Mouse (Mus musculus) liver, postnatal 0 days (tissue): ENCODE results near the gene Ly6f. TPM values are rescaled to one million over a fixed set of nuclear protein-coding genes. Genes with fewer than 3 reads are reported as not detected.

Experiments used
- ATAC-seq: fragments of 200-750 bp; cut with Nextera tagmentation; 2 replicates; pipeline ENCODE4 v1.8.0; 2017; ENCODE audit warnings: mild to moderate bottlenecking, moderate library complexity
- DNase-seq: peaks from one replicate; pipeline ENCODE4 v3.0.0-alpha.2; 2016
- H3K27ac ChIP-seq: fragments of 300-500 bp; sonication (generic); 2 replicates; pipeline ENCODE4 v1.5.1; 2014; ENCODE audit warnings: antibody characterized with exemption, moderate library complexity, mild to moderate bottlenecking, low read depth
- H3K27me3 ChIP-seq: fragments of 300-500 bp; sonication (generic); 2 replicates; pipeline ENCODE4 v1.6.1; 2014; ENCODE audit warnings: low read length, control low read depth, mixed read lengths; ENCODE audit not compliant: insufficient read depth
- H3K36me3 ChIP-seq: fragments of 300-500 bp; sonication (generic); replicated peaks from 2 replicates; pipeline ENCODE4 v1.6.1; 2014; ENCODE audit warnings: mild to moderate bottlenecking, control low read depth, low read length, moderate library complexity, mixed read lengths; ENCODE audit not compliant: insufficient read depth
- H3K4me1 ChIP-seq: fragments of 300-500 bp; sonication (generic); 2 replicates; pipeline ENCODE4 v1.6.1; 2014; ENCODE audit warnings: antibody characterized with exemption, mild to moderate bottlenecking, control low read depth; ENCODE audit not compliant: insufficient read depth
- H3K4me2 ChIP-seq: fragments of 300-500 bp; sonication (generic); 2 replicates; pipeline ENCODE4 v1.6.1; 2014; ENCODE audit warnings: low read depth, mild to moderate bottlenecking, low read length, moderate library complexity, mixed read lengths
- H3K4me3 ChIP-seq: fragments of 300-500 bp; sonication (generic); 2 replicates; pipeline ENCODE4 v1.5.1; 2014; ENCODE audit warnings: low read depth, low read length
- H3K9ac ChIP-seq: fragments of 300-500 bp; sonication (generic); replicated peaks from 2 replicates; pipeline ENCODE4 v1.6.1; 2014; ENCODE audit warnings: mild to moderate bottlenecking, moderate library complexity
- H3K9me3 ChIP-seq: fragments of 300-500 bp; sonication (generic); 2 replicates; pipeline ENCODE4 v1.6.1; 2016; ENCODE audit warnings: mild to moderate bottlenecking, control low read depth, low read length, mixed read lengths
- CTCF ChIP-seq: sonication (generic); IDR thresholded peaks from 2 replicates; pipeline ENCODE4 v1.5.1; 2016; ENCODE audit warnings: antibody characterized with exemption, low read depth
- EP300 ChIP-seq: IDR thresholded peaks from 2 replicates; pipeline ENCODE4 v1.6.1; 2016; ENCODE audit warnings: antibody characterized with exemption, low read depth, mild to moderate bottlenecking
- WGBS: fragments of 180-500 bp; shearing (Covaris S2); extraction: QIAGEN DNeasy Blood & Tissue Kit; methylation state at CpG from one replicate; pipeline ENCODE4 v1.1.7; 2014; ENCODE audit not compliant: insufficient replicate concordance; 5-methylcytosine and 5-hydroxymethylcytosine counted together
- polyA plus RNA-seq: library from polyadenylated mRNA; unstranded; fragments of >200 nt; fragmentation: Nextera tagmentation; extraction: Ambion mirVana; gene quantifications from 2 replicates; pipeline ENCODE4 v1.2.1, GENCODE M21; 2015

Gene Ly6f
- polyA plus RNA-seq, 1 experiment from 2014 or later, result not detected

- H3K9me3 ChIP-seq, result no peaks in the 10 kb centered on the region
- TF ChIP-seq EP300, result no peak
- no peak for TF ChIP-seq CTCF
- H3K9ac ChIP-seq, result no peak overlapping the region
- no peak for DNase-seq
- ATAC-seq, result no peak; the same call in 1 of the 2 replicates
- no peaks in the 10 kb centered on the region for H3K36me3 ChIP-seq
- peak overlapping the region; percentile 39; the same call in 1 of the 2 replicates for H3K27ac ChIP-seq
- no peaks in the 10 kb centered on the region for H3K4me1 ChIP-seq
- H3K4me2 ChIP-seq, result no peak overlapping the region
- WGBS, result 93% methylated on average over 1 of the region's 1 CpGs
- H3K4me3 ChIP-seq, result no peak overlapping the region
- no peaks in the 10 kb centered on the region for H3K27me3 ChIP-seq
Measured at GRCm38 (mm10) chr15:75309946-75310345, 41.7 kb downstream of the Ly6f start.

- Histone ChIP-seq H3K4me1 (no peaks in the 10 kb centered on the region), H3K9ac (no peak overlapping the region), H3K9me3 (no peaks in the 10 kb centered on the region), H3K4me2 (no peak overlapping the region), H3K27ac (no peak overlapping the region), H3K27me3 (no peaks in the 10 kb centered on the region), H3K4me3 (no peak overlapping the region), H3K36me3 (no peaks in the 10 kb centered on the region)
- ATAC-seq (no peak), DNase-seq (no peak)
- no peak for TF ChIP-seq EP300
- TF ChIP-seq CTCF, result no peak
- 79% methylated on average over 2 of the region's 2 CpGs for WGBS
Measured at GRCm38 (mm10) chr15:75314421-75314820, 46.2 kb downstream of the Ly6f start.

- no peak overlapping the region for H3K4me2 ChIP-seq
- H3K4me3 ChIP-seq, result no peak overlapping the region
- no peaks in the 10 kb centered on the region for H3K4me1 ChIP-seq
- TF ChIP-seq CTCF (peak; percentile 60), EP300 (no peak)
- 49% methylated on average over 2 of the region's 2 CpGs for WGBS
- no peaks in the 10 kb centered on the region for H3K9me3 ChIP-seq
- no peak for ATAC-seq
- no peaks in the 10 kb centered on the region for H3K36me3 ChIP-seq
- no peak for DNase-seq
- H3K27me3 ChIP-seq, result no peaks in the 10 kb centered on the region
- H3K9ac ChIP-seq, result no peak overlapping the region
- H3K27ac ChIP-seq, result no peak overlapping the region
Measured at GRCm38 (mm10) chr15:75317255-75317654, 49.0 kb downstream of the Ly6f start.

- no peak for ATAC-seq
- no peak overlapping the region for H3K4me2 ChIP-seq
- WGBS, result 78% methylated on average over 3 of the region's 3 CpGs
- no peaks in the 10 kb centered on the region for H3K36me3 ChIP-seq
- no peaks in the 10 kb centered on the region for H3K27me3 ChIP-seq
- H3K9me3 ChIP-seq, result peaks cover 8% of the 10 kb centered on the region
- TF ChIP-seq EP300 (no peak), CTCF (no peak)
- H3K9ac ChIP-seq, result no peak overlapping the region
- H3K4me1 ChIP-seq, result no peaks in the 10 kb centered on the region
- no peak overlapping the region for H3K27ac ChIP-seq
- no peak for DNase-seq
- no peak overlapping the region for H3K4me3 ChIP-seq
Measured at GRCm38 (mm10) chr15:75318584-75318983, 50.4 kb downstream of the Ly6f start.

GRCm38 (mm10) chr15:75320104-75320503, 51.9 kb downstream of the Ly6f start:
- Histone ChIP-seq H3K4me1 (no peaks in the 10 kb centered on the region), H3K9me3 (peaks cover 12% of the 10 kb centered on the region), H3K4me3 (no peak overlapping the region), H3K36me3 (no peaks in the 10 kb centered on the region), H3K27ac (no peak overlapping the region), H3K27me3 (no peaks in the 10 kb centered on the region), H3K9ac (no peak overlapping the region), H3K4me2 (no peak overlapping the region)
- 80% methylated on average over 3 of the region's 3 CpGs for whole genome bisulfite sequencing
- TF ChIP-seq EP300 (no peak), CTCF (no peak)
- DNase-seq (no peak), ATAC-seq (no peak)

Other genes with a start within 250 kb of the Ly6f start
- 0.63 and 0.67 TPM in 2 replicates for gene Ly6c1, start 219.6 kb upstream of the Ly6f start, polyA plus RNA-seq
- gene Ly6c2, start 156.5 kb upstream of the Ly6f start, polyA plus RNA-seq, result 123 and 126 TPM in 2 replicates
- 5.5 and 6.3 TPM in 2 replicates for gene Ly6g, start 113.2 kb upstream of the Ly6f start, polyA plus RNA-seq
- 24.7 and 28.0 TPM in 2 replicates for gene BC025446, start 52.0 kb upstream of the Ly6f start, polyA plus RNA-seq